Mouse (Mus musculus) WW6 (cell line): ENCODE data around the gene Ddn.
"Not testable (repeated sequence)": the region's sequence is repeated elsewhere in the genome, so short reads cannot be mapped to it uniquely, and the experiment has no call there.

Experiments used
- DNase-seq: peaks from one replicate; pipeline ENCODE4 v3.0.0-alpha.2; 2013; ENCODE audit warnings: low read depth, low spot score

Gene Ddn

GRCm38 (mm10) chr15:98831684-98832035 is 22.4 kb upstream of the Ddn start:
- DNase-seq = no peak

- peak; percentile 92 for DNase-seq
Observed at GRCm38 (mm10) chr15:98830736-98831683, 21.7 kb upstream of the Ddn start, which contains the start of gene Prkag1. Gene Prkag1 (minus strand): TSS chr15:98831521.

- DNase-seq = no peak
Observed at GRCm38 (mm10) chr15:98827611-98828011, 18.3 kb upstream of the Ddn start.

- no peak for DNase-seq
Observed at GRCm38 (mm10) chr15:98823434-98823833, 14.1 kb upstream of the Ddn start.

- DNase-seq = no peak
Observed at GRCm38 (mm10) chr15:98822147-98822546, 12.9 kb upstream of the Ddn start.

GRCm38 (mm10) chr15:98821403-98821802 is 12.1 kb upstream of the Ddn start:
- no peak for DNase-seq

- DNase-seq = no peak
Observed at GRCm38 (mm10) chr15:98820937-98821336, 11.6 kb upstream of the Ddn start.

- DNase-seq = no peak
Observed at GRCm38 (mm10) chr15:98818171-98818570, 8.9 kb upstream of the Ddn start.

- no peak for DNase-seq
Observed at GRCm38 (mm10) chr15:98812741-98813424, 3.6 kb upstream of the Ddn start.

GRCm38 (mm10) chr15:98810212-98810611 is 922 bp upstream of the Ddn start:
- not testable (repeated sequence) for DNase-seq

- no peak for DNase-seq
Observed at GRCm38 (mm10) chr15:98808651-98809134, 597 bp downstream of the Ddn start.

GRCm38 (mm10) chr15:98807895-98808650 is 1.2 kb downstream of the Ddn start:
- DNase-seq = no peak

- DNase-seq = no peak
Observed at GRCm38 (mm10) chr15:98806809-98807770, 2.2 kb downstream of the Ddn start.

- no peak for DNase-seq
Observed at GRCm38 (mm10) chr15:98806071-98806808, 3.0 kb downstream of the Ddn start.

GRCm38 (mm10) chr15:98805324-98806040 is 3.8 kb downstream of the Ddn start:
- no peak for DNase-seq

GRCm38 (mm10) chr15:98804054-98804453 is 5.2 kb downstream of the Ddn start:
- no peak for DNase-seq

GRCm38 (mm10) chr15:98802926-98803325 is 6.4 kb downstream of the Ddn start:
- DNase-seq = no peak

GRCm38 (mm10) chr15:98799396-98799795 is 9.9 kb downstream of the Ddn start:
- no peak for DNase-seq

- DNase-seq = no peak
Observed at GRCm38 (mm10) chr15:98798903-98799302, 10.4 kb downstream of the Ddn start.
